Mouse (Mus musculus): ENCODE data around the gene Cyp2w1.
A peak's percentile ranks its signal among the peaks of the same experiment; 100 is the strongest.
"Not testable (repeated sequence)": the region's sequence is repeated elsewhere in the genome, so short reads cannot be mapped to it uniquely, and the experiment has no call there.

Gene Cyp2w1

DNA sequence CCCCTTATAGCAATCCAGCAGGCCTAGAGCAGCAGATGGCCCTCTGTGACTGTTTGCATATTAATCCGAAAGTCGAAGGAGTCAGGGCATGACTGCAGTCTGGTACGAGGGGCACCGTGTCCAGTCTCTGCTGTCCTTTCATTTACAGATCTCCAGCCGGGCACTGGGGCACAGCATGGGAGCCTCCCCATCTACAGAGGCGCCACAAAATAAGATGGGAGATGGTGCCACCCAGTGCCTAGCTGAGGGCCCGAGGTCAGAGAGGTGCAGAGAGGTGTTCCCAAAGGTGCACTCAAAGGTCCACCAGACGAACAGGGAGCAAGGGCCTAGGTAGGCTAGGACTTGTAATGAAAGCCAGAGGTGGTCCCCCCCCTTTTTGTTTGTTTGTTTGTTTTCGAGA is 30.8 kb downstream of the Cyp2w1 start:
- no peak for DNase-seq (ENCODE audit: low spot score)

DNA sequence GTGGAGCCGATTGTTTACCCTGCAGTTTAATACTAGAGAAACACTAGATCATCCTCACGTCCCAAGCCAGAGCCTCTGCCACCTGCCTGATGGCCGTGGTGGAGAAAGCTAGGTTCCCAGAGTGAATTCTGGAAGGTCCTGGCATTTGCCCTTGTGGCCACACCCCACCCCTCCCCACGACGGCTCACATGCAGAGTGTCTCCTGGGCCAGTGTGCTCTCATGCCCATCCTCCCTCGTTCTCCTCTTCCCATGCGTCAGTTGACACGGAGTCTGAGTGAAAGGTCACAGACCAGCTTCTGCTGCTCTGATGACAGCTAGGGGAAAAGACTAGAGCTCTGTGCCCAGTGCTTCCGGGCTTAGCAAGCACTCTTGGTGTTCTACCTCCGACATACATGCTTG is 32.1 kb downstream of the Cyp2w1 start:
- DNase-seq (ENCODE audit: low spot score) = peak; percentile 49

DNA sequence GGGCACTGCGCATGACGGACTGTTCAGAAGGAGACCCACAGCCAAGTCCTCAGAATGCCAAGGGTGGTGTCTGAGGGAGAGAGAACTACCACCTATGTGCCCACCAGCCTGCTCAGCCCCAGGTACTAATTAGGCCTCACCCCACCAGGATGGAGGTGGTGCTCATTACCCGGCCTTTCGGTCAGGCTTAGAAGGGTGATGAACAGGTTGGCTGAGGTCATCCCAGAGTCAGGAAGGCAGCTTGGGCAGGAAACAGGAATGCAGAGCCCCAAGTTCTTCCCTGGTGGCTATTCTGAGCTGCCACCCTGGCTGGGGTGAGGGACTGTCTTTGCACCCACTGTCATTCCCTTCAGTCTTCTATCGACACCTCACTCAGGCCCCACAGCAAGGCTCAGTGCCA is 33.6 kb downstream of the Cyp2w1 start:
- no peak for DNase-seq (ENCODE audit: low spot score)

DNA sequence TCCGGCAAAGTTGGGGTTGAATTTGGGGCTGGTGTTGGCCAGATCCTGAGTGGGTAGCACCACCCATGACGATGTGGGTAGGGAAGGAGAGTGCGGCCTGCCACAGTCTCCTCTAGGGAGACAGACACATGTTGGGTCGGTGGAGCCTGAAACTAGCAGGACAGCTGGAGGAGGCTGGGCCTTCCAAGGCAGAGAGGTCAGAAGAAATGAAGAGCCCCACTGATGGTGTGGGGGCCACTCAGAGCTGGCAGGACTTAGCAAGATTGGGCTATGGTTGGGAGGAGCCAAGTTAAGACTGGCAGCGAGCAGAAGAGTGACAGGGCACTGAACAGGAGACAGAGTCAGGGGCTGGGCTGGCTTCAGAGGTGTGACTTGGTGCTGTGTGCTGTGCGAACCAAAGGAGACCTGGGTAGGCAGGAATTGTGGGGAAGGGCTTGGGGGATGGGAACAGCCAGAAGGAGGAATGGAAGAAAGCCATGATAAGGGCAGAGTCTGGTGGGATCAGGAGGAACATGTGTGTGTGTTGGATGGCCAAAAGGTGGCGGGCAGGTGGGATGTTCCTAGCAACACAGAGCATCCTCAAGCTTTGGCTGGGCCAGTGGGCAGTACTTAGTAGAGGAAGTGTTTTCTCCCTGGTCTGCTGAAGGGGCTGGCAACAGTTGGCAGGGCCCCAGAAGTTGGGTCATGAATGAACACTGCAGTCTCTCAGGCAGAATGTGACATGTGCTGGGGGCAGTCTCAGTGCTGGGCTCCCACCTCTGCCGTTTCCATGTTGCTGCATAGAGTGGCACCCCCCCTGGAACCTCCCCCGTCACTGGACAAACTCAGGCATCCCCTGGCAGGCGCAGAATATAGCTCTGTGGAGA is 35.1 kb downstream of the Cyp2w1 start:
- DNase-seq (ENCODE audit: low spot score) = no peak

GRCm38 (mm10) chr5:139388195-139388570 is 35.8 kb downstream of the Cyp2w1 start:
- DNase-seq (ENCODE audit: low spot score) = no peak

DNA sequence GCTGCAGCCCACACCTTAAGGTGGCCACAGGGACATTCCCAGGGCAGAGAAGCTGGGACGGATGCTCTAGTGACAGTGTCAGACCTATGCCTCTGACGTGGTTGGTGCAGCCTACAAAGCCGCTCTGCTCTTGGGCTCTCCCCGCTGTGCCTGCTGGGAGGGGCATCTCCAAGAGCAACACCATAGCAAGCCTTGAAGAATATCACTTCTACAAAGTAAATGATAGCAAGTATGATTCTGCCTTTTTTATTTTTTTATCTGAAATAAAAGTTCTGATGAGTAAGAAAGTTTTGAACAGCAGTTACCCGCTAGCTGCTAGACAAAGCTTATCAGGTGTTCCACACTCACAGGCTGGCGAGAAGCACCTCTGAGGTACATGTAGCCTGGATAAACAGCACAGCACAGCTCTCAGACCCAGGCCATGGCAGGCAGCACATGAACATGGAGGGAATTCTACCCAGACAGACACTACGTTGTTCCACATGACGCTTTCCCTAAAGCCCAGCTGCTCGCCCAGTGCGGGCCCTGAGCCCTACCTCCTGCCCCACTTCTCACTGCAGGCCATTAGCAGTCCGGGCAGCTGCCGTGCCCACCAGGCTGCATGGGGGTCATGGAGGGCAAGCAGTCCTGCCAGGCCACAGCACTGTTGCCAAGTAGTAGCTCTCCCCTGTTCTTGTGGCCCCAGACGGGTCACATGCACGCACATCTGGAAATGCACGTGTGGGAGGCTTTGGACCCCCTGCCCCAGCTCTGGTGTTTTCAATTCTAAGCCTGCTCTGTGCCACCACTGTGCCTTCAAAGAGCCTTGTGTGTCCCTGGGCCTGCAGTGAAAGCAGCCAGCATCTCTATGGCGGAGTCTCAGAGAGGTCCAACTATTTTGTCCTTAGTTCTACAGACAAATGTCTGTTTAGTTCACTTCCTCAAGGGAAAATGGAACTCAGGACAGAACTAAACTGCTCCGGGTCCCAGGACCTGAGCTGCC is 36.6 kb downstream of the Cyp2w1 start:
- DNase-seq (ENCODE audit: low spot score) = peak; percentile 37

- no peak for DNase-seq (ENCODE audit: low spot score)
These were observed 37.3 kb downstream of the Cyp2w1 start for GRCm38 (mm10) chr5:139389676-139390061.

- DNase-seq (ENCODE audit: low spot score) = not testable (repeated sequence)
These were observed 38.1 kb downstream of the Cyp2w1 start for GRCm38 (mm10) chr5:139390324-139391119.

GRCm38 (mm10) chr5:139391309-139391990 is 39.0 kb downstream of the Cyp2w1 start:
- no peak for DNase-seq (ENCODE audit: low spot score)

- DNase-seq (ENCODE audit: low spot score) = no peak
These were observed 40.1 kb downstream of the Cyp2w1 start for GRCm38 (mm10) chr5:139392219-139393196.

DNA sequence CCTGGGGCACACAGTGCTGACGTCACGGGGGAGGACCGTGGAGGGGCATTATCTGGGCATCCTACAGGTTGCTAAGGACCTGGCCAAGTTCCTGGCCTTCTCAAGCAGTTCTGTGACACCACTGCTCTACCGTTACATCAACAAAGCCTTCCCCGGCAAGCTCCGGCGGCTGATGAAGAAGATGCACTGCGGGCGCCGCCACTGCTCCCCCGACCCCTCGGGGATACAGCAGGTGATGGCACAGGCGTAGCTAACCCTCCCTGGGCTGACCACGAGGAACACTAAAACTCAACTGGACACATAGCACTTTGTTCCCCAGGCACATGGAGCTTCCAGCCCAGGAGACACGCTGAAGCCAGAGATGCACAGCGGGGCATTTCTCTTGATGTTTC is 40.8 kb downstream of the Cyp2w1 start:
- no peak for DNase-seq (ENCODE audit: low spot score)

GRCm38 (mm10) chr5:139394399-139394798 is 42.0 kb downstream of the Cyp2w1 start:
- no peak for DNase-seq (ENCODE audit: low spot score)

GRCm38 (mm10) chr5:139395528-139395927 is 43.1 kb downstream of the Cyp2w1 start:
- no peak for DNase-seq (ENCODE audit: low spot score)

GRCm38 (mm10) chr5:139397359-139397916 is 45.0 kb downstream of the Cyp2w1 start:
- no peak for DNase-seq (ENCODE audit: low spot score)

DNA sequence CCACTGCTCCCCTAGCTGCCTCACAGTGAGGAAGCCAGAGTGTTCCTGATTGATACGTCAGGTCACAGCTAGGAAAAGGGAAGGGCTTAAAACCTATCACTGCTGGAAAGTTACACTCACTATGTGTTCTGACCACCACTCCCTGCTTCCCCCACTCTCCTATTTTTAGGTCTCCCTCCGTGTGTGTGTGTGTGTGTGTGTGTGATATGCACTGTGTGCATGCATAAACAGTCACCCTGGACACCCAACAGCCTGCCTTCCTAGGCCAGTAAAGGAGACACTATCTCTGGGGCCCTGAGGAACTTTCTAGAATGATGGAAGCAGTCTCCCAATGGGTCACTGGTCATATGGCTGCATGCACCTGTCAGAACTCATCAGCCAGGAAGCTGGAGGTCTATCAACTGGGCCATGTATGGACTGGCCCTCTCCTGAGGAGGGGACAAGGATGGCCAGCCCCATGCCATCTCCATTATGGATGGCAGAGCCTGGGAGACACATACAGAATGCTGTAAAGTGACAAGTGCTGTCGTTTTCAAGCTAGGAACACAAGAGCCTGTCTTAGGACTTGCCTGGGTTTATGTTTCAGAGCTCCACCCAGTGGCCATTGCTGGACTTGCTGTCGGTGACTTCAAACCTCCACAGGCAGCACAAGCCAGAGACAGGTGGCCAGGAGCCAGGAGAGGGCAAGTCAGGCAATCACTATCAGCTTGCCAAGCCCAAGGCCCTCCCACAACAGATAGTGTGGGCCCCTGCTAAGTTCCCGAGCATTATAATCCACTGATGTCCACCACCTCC is 45.7 kb downstream of the Cyp2w1 start:
- peak; percentile 87 for DNase-seq (ENCODE audit: low spot score)

DNA sequence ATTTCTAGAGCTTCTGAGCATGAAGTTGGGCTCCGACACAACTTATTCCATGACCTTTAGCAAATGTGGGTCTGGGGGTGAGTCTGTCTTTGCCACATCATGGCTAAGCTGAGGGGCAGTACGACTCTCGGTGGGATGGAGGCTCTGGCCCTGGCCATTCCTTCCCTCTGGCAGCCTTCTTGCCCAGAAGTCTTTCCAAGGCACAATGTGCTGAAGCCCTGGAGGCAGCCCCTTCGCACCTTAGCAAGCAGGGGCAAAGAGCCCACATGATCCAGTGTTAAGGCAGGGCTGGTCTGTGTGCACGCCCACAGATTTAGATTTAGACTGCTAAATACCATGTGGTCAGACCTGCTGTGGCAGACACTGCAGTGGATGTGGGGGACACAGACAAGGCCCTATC is 46.4 kb downstream of the Cyp2w1 start:
- DNase-seq (ENCODE audit: low spot score) = no peak

GRCm38 (mm10) chr5:139399991-139400390 is 47.6 kb downstream of the Cyp2w1 start:
- DNase-seq (ENCODE audit: low spot score) = no peak

- no peak for DNase-seq (ENCODE audit: low spot score)
These were observed 49.7 kb downstream of the Cyp2w1 start for GRCm38 (mm10) chr5:139402106-139402505.

GRCm38 (mm10) chr5:139403692-139404260 is 51.4 kb downstream of the Cyp2w1 start:
- no peak for DNase-seq (ENCODE audit: low spot score)
